Mouse (Mus musculus) myocyte (in vitro differentiated cells): Measurements from ENCODE around the gene Stk39.

ENCODE experiments used
- POLR2A ChIP-seq: IDR thresholded peaks from one replicate; pipeline ENCODE4 v1.6.1; 2011; ENCODE audit warnings: low read depth, mild to moderate bottlenecking, control low read depth, moderate library complexity; ENCODE audit not compliant: insufficient read length
- TCF12 ChIP-seq: IDR thresholded peaks from one replicate; pipeline ENCODE4 v1.6.1; 2011; ENCODE audit warnings: mild to moderate bottlenecking, control low read depth; ENCODE audit not compliant: poor library complexity, insufficient read depth, severe bottlenecking

DNA sequence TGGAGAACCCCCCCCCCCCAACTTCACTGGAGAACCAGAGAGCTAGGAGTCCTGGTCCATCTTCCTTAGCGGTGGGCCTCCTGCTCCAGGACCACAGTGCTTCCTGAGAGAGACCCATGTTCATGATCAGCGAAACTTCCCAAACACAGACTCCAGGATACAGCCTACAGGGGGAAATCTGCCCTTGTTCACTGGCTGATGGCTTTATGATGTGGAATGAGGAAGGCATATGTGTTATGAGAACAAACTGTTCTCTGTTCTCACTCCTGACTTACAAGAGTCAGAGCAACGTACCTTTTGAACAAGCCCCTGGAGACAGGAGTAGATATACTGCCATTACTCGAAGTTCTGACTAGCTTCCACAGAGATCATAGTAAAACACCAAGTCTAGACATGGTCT, 42.6 kb downstream of the Stk39 start:
- no peak for TF ChIP-seq POLR2A
- no peak for TF ChIP-seq TCF12
